Mouse (Mus musculus): Measurements from ENCODE around the gene Zbed3. TPM values are rescaled to one million over a fixed set of nuclear protein-coding genes. Genes with fewer than 3 reads are reported as not detected.

The Zbed3 gene
- polyA plus RNA-seq (2014; fragmentation: Illumina TruSeq; extraction: RNeasy Lipid Tissue Mini Kit (QIAGEN cat#74804); ENCODE audit: low read depth, low replicate concordance), result 10.1 TPM

GRCm38 (mm10) chr13:95323400-95323799, at the start of gene Zbed3:
Gene Zbed3, plus strand, starts transcription at chr13:95323612.

GRCm38 (mm10) chr13:95374701-95375553, 51.5 kb downstream of the Zbed3 start, which contains the start of gene Aggf1:
Gene Aggf1, minus strand, starts transcription at chr13:95375352.

Other genes with a start within 250 kb of the Zbed3 start
- gene Pde8b, start 73.3 kb upstream of the Zbed3 start, polyA plus RNA-seq (2014; fragmentation: Illumina TruSeq; extraction: RNeasy Lipid Tissue Mini Kit (QIAGEN cat#74804); ENCODE audit: low read depth, low replicate concordance), result 16.2 TPM
- 33.7 TPM for gene Aggf1, start 51.7 kb downstream of the Zbed3 start, polyA plus RNA-seq (2014; fragmentation: Illumina TruSeq; extraction: RNeasy Lipid Tissue Mini Kit (QIAGEN cat#74804); ENCODE audit: low read depth, low replicate concordance)
- gene Crhbp, start 121.3 kb downstream of the Zbed3 start, polyA plus RNA-seq (2014; fragmentation: Illumina TruSeq; extraction: RNeasy Lipid Tissue Mini Kit (QIAGEN cat#74804); ENCODE audit: low read depth, low replicate concordance), result not detected
- 2.4 TPM for gene S100z, start 155.1 kb downstream of the Zbed3 start, polyA plus RNA-seq (2014; fragmentation: Illumina TruSeq; extraction: RNeasy Lipid Tissue Mini Kit (QIAGEN cat#74804); ENCODE audit: low read depth, low replicate concordance)
- 59.9 TPM for gene F2rl1, start 201.6 kb downstream of the Zbed3 start, polyA plus RNA-seq (2014; fragmentation: Illumina TruSeq; extraction: RNeasy Lipid Tissue Mini Kit (QIAGEN cat#74804); ENCODE audit: low read depth, low replicate concordance)